Mouse (Mus musculus): Measurements from ENCODE around the gene Cbfb.

DNA sequence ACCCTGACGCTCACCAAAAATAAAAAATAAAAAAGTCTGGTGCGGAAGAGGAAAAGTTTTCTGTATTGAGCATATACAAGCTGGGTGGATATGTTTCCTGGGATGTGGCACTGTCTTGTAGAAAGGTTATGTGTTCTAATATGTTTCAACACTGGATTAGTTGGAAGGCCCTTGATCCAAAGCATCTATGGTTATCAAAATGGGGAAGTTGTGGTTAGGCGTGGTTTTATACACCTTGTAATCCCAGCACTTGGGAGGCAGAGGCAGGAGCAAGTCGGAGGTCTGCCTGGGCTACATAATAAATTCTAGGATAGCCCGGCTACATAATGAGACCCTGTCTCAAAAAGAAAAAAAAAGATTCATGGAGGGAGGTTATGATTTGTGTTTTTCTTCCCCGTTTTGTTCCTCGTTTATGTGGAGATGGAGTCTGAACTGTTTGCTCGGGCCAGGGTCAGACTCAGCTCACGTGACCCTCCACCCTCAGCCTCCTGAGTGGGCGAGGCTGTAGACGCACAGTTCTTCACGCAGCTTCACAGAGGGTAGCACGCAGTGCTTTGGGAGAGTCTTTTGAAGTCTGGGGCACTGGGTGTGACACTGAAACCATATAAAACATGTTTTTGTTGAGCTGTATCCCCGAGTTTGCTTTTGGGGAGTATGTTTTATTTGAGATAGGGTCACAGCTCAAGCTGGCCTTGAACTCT is 67.1 kb downstream of the Cbfb start:
- TF ChIP-seq GATA1 (IDR thresholded peaks at IDR 0.05; ENCODE audit: low read length): no peak
- no peak for TF ChIP-seq TAL1 (IDR thresholded peaks at IDR 0.05; ENCODE audit: low read length)

Data from erythroblast, embryonic 14.5 days (primary cell).